Mouse (Mus musculus): ENCODE measurements around the gene Galnt6.

DNA sequence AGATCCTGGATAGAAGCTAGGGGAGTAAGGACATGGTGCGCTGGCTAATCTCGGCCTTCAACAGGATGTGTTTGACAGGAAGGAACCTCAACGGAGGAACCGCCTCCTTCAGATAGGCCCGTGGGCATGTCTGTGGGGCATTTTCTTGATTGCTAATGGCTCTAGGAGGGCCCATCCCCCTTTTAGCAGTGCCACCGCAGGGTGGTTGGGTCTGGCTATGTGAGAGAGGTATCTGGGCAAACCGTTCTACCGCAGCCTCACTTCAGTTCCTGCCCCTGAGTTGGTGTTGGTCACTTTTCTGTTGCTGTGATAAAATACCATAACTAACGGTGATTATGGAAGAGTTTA, 6.8 kb upstream of the Galnt6 start:
- TF ChIP-seq CTCF (IDR thresholded peaks at IDR 0.05; ENCODE audit: low read depth) (no peak), EP300 (IDR thresholded peaks at IDR 0.05; ENCODE audit: low read depth) (no peak)
